Mouse (Mus musculus) midbrain, embryonic 15.5 days (tissue): ENCODE data around the gene Tead2. TPM values are rescaled to one million over a fixed set of nuclear protein-coding genes. Genes with fewer than 3 reads are reported as not detected.
A peak's percentile ranks its signal among the peaks of the same experiment; 100 is the strongest.

Experiments
- ATAC-seq: fragments of 200-750 bp; cut with Nextera tagmentation; replicated peaks from 2 replicates; pipeline ENCODE4 v1.8.0; 2017; ENCODE audit warnings: moderate TSS enrichment
- H3K27ac ChIP-seq: fragments of 300-500 bp; sonication (generic); 2 replicates; pipeline ENCODE4 v1.5.1; 2015; ENCODE audit warnings: mild to moderate bottlenecking, inconsistent platforms
- H3K27me3 ChIP-seq: fragments of 300-500 bp; sonication (generic); replicated peaks from 2 replicates; pipeline ENCODE4 v1.6.1; 2015; ENCODE audit warnings: inconsistent platforms
- H3K36me3 ChIP-seq: fragments of 300-500 bp; sonication (generic); replicated peaks from 2 replicates; pipeline ENCODE4 v1.6.1; 2015; ENCODE audit warnings: inconsistent platforms
- H3K4me1 ChIP-seq: fragments of 300-500 bp; sonication (generic); 2 replicates; pipeline ENCODE4 v1.6.1; 2015; ENCODE audit warnings: inconsistent platforms
- H3K4me2 ChIP-seq: fragments of 300-500 bp; sonication (generic); 2 replicates; pipeline ENCODE4 v1.6.1; 2015; ENCODE audit warnings: inconsistent platforms, mild to moderate bottlenecking, moderate library complexity
- H3K4me3 ChIP-seq: fragments of 300-500 bp; sonication (generic); 2 replicates; pipeline ENCODE4 v1.5.1; 2015; ENCODE audit warnings: mild to moderate bottlenecking, inconsistent platforms
- H3K9ac ChIP-seq: fragments of 300-500 bp; sonication (generic); 2 replicates; pipeline ENCODE4 v1.6.1; 2015; ENCODE audit warnings: mild to moderate bottlenecking, inconsistent platforms
- H3K9me3 ChIP-seq: fragments of 300-500 bp; sonication (generic); 2 replicates; pipeline ENCODE4 v1.6.1; 2016; ENCODE audit warnings: inconsistent platforms
- WGBS: fragments of 180-500 bp; shearing (Covaris S2); methylation state at CpG from one replicate; pipeline ENCODE4 v1.1.7; 2015; ENCODE audit warnings: mixed read lengths; 5-methylcytosine and 5-hydroxymethylcytosine counted together
- polyA plus RNA-seq: library from polyadenylated mRNA; unstranded; fragments of >200 nt; fragmentation: Nextera tagmentation; extraction: Ambion mirVana; gene quantifications from 2 replicates; pipeline ENCODE4 v1.2.1, GENCODE M21; 2015

The Tead2 gene
- polyA plus RNA-seq, 1 experiment from 2014 or later = 45.7 TPM

DNA sequence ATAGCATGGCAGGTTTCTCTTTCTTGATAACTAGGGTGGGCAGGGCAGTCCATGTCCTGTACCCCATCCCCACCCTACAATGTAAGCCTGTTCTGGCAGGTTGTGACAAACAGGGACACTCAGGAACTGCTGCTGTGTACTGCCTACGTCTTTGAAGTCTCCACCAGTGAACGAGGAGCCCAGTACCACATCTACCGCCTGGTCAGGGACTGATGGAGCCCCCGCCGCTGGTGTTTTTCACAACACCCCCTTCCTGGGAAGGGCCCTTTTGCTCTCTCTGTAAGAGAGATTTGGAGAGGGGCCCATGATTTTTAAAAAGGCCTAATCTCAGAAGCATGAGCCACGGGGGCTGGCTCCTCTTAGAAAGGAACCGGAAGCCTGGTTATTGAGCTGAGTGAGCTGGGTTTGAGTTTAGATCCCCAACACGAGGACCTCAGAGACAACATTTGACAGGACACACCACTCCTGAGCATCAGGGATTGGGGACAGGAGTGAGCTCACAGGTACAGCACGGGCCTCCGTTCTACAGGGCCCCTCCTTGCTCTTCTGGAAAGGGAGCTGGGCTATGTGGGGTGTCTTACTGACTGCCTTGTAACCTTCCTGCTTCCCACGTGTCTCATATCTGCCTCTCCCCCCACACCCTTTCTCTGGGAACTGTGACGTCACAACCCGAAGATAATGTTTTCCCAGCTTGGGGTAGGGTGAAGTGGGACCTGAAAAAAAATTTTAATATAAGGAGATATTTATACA is 17.3 kb downstream of the Tead2 start:
- H3K4me2 ChIP-seq = no peak overlapping the region
- 0 out of 2 replicates have a peak, but pooled peaks cover 14% of the 10 kb centered on the region for H3K27me3 ChIP-seq
- no peak overlapping the region for H3K9ac ChIP-seq
- H3K4me3 ChIP-seq = no peak overlapping the region
- H3K27ac ChIP-seq = no peak overlapping the region
- H3K9me3 ChIP-seq = no peaks in the 10 kb centered on the region
- peaks cover 16% of the 10 kb centered on the region for H3K4me1 ChIP-seq
- ATAC-seq = no peak
- H3K36me3 ChIP-seq = no peaks in the 10 kb centered on the region
- WGBS = 71% methylated on average over 13 of the region's 13 CpGs

DNA sequence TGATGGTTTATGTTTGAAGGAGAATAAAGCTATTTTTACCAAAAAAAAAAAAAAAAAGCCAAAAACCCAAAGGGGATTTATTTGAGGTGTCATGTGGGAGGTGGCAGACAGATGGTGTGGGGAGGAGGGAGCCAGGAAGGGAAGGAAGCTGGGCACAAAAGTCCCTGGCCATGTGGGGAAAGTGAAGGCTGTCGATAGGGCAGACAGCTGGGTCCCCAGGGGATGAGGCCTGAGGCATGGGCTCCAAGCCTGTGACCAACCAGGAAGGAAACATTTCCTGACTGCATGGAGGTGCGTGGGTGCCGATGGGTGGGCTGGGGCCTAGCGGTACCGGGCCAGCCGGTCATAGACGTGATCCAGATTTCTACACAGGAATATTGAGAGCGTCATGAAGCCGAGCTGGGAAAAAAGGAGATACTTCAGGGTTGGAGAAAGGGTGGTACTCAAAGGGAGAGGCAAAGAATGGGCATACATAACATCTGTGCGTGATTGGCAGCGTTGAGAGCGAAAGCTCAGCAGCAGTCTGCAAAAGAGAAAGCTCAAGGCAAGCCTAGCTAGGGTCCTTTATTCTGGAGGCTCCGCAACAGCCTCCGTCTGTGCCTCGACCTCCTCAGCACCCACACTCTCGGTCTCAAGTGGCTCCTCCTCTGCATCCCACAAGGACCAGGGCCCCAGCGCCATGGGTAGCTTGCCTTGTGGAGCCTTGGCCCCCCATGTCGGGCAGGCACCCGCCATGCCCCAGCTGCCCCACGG is 18.2 kb downstream of the Tead2 start:
- H3K27me3 ChIP-seq = 0 out of 2 replicates have a peak, but pooled peaks cover 17% of the 10 kb centered on the region
- WGBS = 25% methylated on average over 20 of the region's 20 CpGs
- no peak overlapping the region for H3K27ac ChIP-seq
- H3K4me3 ChIP-seq = no peak overlapping the region
- no peak for ATAC-seq
- H3K9me3 ChIP-seq = no peaks in the 10 kb centered on the region
- H3K36me3 ChIP-seq = no peaks in the 10 kb centered on the region
- no peak overlapping the region for H3K9ac ChIP-seq
- peaks cover 16% of the 10 kb centered on the region for H3K4me1 ChIP-seq
- peak overlapping the region; percentile 23; the same call in 1 of the 2 replicates for H3K4me2 ChIP-seq

DNA sequence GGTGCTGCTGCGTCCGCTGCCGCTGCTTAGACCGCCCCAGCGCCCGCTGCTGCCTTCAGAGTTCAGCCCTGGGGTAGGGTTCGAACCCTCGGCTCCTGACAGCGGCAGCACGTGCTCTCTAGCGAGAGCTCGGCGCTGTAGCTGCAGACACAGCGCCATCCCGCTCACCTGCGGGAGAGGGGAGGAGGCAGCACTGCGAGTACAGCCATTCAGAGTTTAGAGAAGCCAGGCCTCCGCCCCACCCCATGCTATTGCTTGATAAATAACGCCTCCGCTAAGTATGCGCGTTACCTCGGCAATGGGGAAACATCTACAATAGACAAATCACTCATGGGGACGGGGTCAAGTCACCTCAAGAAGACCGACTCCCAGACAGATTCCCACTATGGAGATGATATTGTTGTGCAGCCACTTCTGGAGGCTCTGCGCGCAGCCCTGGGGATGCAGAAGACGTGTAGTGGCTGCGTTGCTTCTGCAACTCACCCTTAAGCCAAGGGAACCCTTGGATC is 18.8 kb downstream of the Tead2 start:
- ATAC-seq = no peak
- Histone ChIP-seq H3K4me1 (peaks cover 16% of the 10 kb centered on the region), H3K36me3 (no peaks in the 10 kb centered on the region), H3K27me3 (0 out of 2 replicates have a peak, but pooled peaks cover 22% of the 10 kb centered on the region), H3K27ac (no peak overlapping the region), H3K4me2 (peak overlapping the region; percentile 23; the same call in 1 of the 2 replicates), H3K9ac (no peak overlapping the region), H3K4me3 (no peak overlapping the region), H3K9me3 (no peaks in the 10 kb centered on the region)
- WGBS = 9% methylated on average over 29 of the region's 29 CpGs

DNA sequence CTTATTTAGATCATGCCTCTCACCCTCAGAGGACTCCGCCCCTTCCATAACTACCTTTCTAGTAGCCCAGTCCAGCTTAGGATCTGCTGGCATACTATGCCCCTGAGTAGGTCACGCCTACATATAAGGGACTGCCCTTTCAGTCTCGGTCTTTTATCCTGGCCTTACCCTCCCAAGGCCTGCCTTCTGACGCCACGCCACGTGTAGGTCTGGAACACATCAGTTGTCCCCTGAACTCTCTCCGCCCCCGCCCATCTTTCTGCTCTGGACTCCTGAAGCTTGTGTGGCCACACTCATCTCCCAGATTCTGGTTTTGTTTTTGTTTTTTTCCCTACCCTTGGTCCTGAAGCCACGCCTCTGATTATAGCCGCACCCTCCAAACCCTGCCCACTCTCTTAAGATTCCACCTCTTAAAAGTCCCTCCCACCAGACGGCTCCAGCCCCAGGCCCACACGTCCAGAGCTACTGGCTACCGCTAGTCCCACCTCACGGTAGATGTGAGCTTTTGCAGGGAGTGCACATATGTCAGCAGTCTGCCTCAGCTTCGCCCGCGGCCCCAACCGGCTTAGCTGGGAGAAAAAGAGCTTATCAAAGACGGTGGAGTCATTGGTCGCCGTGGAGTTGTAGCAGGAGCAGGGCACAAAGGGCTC is 19.5 kb downstream of the Tead2 start:
- H3K9ac ChIP-seq = no peak overlapping the region
- 6% methylated on average over 21 of the region's 21 CpGs for WGBS
- peak; percentile 79 for ATAC-seq
- no peaks in the 10 kb centered on the region for H3K36me3 ChIP-seq
- H3K27ac ChIP-seq = peak overlapping the region; percentile 39
- H3K4me2 ChIP-seq = peak overlapping the region; percentile 27
- no peak overlapping the region for H3K4me3 ChIP-seq
- 0 out of 2 replicates have a peak, but pooled peaks cover 22% of the 10 kb centered on the region for H3K27me3 ChIP-seq
- no peaks in the 10 kb centered on the region for H3K9me3 ChIP-seq
- H3K4me1 ChIP-seq = peaks cover 16% of the 10 kb centered on the region

DNA sequence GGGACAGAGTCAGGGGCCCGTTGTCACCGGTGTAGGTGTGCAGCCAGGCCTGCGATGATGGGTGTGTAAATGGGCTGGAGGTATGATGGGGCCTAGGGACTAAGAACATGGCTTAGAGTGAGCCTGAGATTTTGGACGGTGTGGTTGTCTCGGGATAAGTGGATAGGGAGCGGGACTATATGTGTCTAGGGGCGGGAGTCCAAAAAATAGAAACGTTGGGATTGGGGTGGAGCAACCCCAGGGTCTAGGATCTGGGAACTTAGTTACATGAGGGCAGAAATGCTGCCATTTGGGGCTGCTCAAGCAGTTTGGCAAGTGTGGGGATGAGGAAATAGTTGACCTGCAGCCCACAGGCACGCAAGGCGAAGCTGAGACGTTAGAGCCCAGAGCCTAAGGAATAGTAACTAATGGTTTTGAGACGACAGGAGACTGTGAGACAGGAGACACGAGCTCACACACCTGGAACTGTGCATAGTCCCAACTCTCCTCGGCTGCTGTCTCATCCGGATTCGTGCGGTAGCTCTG is 20.2 kb downstream of the Tead2 start:
- H3K9me3 ChIP-seq = no peaks in the 10 kb centered on the region
- peak overlapping the region; percentile 27; the same call in 1 of the 2 replicates for H3K4me2 ChIP-seq
- no peak for ATAC-seq
- peaks cover 20% of the 10 kb centered on the region for H3K4me1 ChIP-seq
- WGBS = 32% methylated on average over 17 of the region's 17 CpGs
- peak overlapping the region; percentile 39 for H3K27ac ChIP-seq
- H3K9ac ChIP-seq = no peak overlapping the region
- no peak overlapping the region for H3K4me3 ChIP-seq
- no peaks in the 10 kb centered on the region for H3K36me3 ChIP-seq
- H3K27me3 ChIP-seq = 0 out of 2 replicates have a peak, but pooled peaks cover 22% of the 10 kb centered on the region

DNA sequence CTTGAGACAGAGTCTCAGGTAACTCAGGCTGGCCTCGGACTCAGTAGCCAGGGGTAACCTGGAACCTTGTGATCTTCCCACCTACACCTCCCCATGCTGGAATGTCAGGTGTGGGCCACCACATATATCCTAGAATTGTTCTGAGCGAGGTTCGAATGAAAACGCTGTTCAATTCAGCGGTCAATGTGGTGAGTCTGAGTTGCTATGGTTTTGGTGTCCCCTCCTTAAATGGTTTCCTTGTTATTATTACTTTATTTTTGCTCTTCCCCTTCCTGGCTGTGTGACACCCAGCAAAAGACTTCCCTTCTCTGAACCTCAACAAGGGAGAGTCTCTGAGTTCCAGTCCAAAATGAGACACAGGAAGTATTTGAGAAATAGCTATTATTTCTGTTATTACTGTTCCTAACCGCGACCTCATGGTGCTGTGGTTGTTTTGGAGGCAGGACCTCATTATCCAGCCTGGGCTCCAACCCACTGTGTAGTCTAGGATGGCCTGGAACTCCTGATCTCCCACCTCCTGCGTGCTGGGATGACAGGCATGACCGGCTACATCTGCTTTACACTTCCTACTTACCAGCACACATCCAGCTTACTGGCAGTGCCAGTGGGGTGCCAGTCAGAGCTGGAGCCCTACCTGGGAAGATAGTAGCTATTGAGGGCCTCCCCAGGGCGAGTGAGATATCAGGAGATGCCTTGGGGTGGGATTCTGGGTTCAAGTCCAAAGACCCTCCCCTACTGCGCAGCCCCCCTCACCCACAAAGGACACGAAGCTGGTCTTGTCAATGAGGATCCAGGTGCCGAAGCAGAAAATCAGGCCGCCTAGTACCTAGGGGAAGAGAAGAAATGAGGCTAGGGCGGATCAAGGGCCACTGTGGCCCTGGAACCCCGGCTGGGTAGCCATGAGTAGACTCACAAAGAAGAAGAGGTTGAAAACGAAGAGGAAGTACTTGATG is 22.5 kb downstream of the Tead2 start:
- H3K4me2 ChIP-seq = no peak overlapping the region
- no peak overlapping the region for H3K9ac ChIP-seq
- peaks cover 25% of the 10 kb centered on the region for H3K4me1 ChIP-seq
- H3K27me3 ChIP-seq = peaks cover 27% of the 10 kb centered on the region; the same call in 1 of the 2 replicates
- ATAC-seq = no peak
- H3K36me3 ChIP-seq = no peaks in the 10 kb centered on the region
- no peak overlapping the region for H3K27ac ChIP-seq
- WGBS = 75% methylated on average over 17 of the region's 17 CpGs
- H3K4me3 ChIP-seq = no peak overlapping the region
- H3K9me3 ChIP-seq = no peaks in the 10 kb centered on the region

DNA sequence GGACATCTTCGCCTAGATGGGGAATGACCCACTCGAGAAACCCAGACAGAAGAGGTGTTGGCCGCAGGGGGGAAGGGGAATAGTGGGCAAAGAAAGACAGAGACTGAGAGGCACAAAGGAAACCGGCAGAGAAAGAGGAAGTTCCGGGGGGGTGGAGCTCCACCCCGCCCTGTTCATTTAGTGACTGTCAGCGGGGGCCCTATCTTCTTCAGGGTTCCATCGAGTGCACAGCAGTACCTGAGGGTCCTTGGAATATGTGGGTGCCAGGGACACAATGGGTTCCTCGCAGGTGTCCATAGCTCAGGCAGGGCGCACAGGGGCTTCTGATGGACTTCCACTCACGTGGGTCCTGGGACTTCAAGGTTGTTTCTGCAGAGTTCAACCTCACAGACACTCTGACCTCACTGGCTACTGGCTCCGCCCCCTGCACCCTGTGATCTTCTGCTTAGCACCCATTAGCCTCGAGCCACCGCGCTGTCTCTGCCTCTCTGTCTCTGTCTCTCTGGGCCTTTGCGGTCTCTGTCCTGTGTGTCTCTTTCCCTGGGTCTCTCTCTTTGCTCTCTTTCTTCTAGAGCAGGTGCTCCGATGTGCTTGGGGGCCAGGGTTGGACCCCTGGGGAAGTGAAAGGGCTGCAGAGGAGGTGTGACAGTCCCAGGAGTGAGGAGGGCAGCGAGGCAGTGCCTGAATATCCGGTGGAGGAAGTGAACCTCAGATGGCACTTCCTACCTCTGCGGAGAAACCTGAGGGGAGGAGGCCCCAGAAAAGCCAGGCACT is 23.4 kb downstream of the Tead2 start, which contains the start of gene Cd37:
Gene Cd37 (minus strand): TSS at position 393 of the 774 bp plus-strand sequence.
- H3K4me3 ChIP-seq = no peak within 1 kb of the TSS
- no peaks in the 10 kb centered on the region for H3K36me3 ChIP-seq
- 43% methylated on average over 20 of the region's 20 CpGs for WGBS
- ATAC-seq = no peak
- H3K27me3 ChIP-seq = peaks cover 24% of the 10 kb centered on the region; the same call in 1 of the 2 replicates
- H3K4me1 ChIP-seq = peaks cover 21% of the 10 kb centered on the region
- no peaks in the 10 kb centered on the region for H3K9me3 ChIP-seq
- no peak within 1 kb of the TSS for H3K27ac ChIP-seq
- H3K4me2 ChIP-seq = no peak within 1 kb of the TSS
- H3K9ac ChIP-seq = no peak within 1 kb of the TSS

DNA sequence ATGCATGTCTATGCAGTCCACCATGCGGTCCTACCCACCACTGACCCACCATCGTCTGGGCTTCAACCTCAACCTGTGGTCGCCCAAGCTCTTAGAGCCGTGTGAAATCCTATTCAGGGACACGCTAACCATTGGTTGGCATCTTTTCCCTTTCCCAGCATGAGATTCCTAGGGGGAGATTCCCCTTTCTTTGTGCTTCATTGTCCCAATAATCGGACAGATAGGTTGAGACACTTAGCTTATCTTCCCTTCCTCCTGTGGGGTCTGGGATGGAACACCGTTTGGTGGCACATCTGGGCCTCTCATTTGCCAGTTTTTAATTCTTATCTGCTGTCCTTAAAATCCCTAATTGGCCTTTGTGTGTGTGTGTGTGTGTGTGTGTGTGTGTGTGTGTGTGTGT is 24.6 kb downstream of the Tead2 start:
- H3K27ac ChIP-seq = no peak overlapping the region
- peaks cover 11% of the 10 kb centered on the region for H3K4me1 ChIP-seq
- no peak for ATAC-seq
- no peak overlapping the region for H3K9ac ChIP-seq
- 61% methylated on average over 7 of the region's 7 CpGs for WGBS
- H3K27me3 ChIP-seq = peaks cover 20% of the 10 kb centered on the region; the same call in 1 of the 2 replicates
- no peaks in the 10 kb centered on the region for H3K9me3 ChIP-seq
- H3K4me3 ChIP-seq = no peak overlapping the region
- H3K4me2 ChIP-seq = peak overlapping the region; percentile 87; the same call in 1 of the 2 replicates
- H3K36me3 ChIP-seq = no peaks in the 10 kb centered on the region

DNA sequence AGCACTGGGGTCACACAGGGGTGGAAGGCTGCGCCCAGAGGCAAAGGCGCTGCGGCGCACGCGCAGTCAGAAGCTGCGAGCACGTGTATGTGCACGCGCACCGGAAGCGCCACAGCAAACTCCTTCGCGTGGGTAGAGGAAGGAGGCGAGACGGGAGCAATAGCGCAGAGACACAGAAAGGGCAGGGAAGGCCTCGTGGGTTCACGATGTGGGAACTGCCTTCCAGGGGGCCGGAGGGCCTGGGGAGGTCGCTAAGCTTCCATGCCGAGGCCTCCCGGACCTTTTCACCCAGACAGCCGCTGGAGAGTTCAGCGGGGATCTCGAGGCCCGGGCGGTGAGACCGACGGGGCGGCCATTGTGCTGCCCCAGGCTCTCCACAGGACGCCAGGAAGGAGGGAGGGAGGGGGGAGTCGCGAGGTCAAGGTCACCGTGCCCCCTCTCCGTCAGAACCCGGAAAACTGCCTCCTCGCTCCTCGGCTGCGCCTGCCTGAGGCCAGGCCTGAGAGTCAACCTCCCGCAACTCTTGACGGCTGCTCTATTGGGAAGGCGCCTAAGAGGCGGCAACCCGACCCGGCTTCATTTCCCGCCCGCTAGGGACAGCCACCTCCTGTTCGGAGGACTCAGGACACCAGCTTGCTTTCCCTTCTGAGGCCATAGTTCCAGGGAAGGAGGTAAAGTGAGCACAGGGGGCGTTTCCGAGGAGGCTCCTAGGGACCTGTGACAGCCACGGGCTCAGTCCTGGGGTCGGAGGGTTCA is 25.3 kb downstream of the Tead2 start, which contains the start of gene Slc6a16:
Gene Slc6a16 (plus strand): TSS at position 453 of the 756 bp plus-strand sequence.
- peak within 1 kb of the TSS; percentile 21 for H3K9ac ChIP-seq
- H3K9me3 ChIP-seq = no peaks in the 10 kb centered on the region
- H3K27me3 ChIP-seq = peaks cover 20% of the 10 kb centered on the region; the same call in 1 of the 2 replicates
- H3K36me3 ChIP-seq = no peaks in the 10 kb centered on the region
- peak within 1 kb of the TSS; percentile 87 for H3K4me2 ChIP-seq
- H3K4me1 ChIP-seq = peaks cover 9% of the 10 kb centered on the region
- WGBS = 7% methylated on average over 52 of the region's 53 CpGs
- no peak within 1 kb of the TSS for H3K27ac ChIP-seq
- peak within 1 kb of the TSS; percentile 41 for H3K4me3 ChIP-seq
- ATAC-seq = peak; percentile 66; the same call in 1 of the 2 replicates

DNA sequence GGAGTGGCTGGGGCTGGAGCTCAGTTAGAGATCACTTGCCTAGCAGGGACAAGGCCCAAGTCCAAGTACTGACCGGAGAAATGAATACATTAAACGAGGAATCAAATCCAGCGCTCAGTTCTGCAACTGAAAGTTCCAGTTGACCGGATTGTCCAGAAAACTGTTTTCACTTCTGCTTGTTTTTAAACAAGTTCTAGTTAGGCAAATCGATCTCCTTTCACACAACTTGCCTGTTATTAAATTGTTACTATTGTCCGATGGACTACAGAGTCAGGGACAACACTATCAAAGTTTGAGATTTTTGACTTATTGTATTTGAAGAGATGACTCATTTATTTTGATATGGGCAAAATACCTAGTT is 25.8 kb downstream of the Tead2 start:
- 75% methylated on average over 6 of the region's 6 CpGs for WGBS
- H3K36me3 ChIP-seq = no peaks in the 10 kb centered on the region
- peaks cover 9% of the 10 kb centered on the region for H3K4me1 ChIP-seq
- ATAC-seq = no peak
- H3K27ac ChIP-seq = no peak overlapping the region
- H3K4me3 ChIP-seq = peak overlapping the region; percentile 41
- H3K9me3 ChIP-seq = no peaks in the 10 kb centered on the region
- peak overlapping the region; percentile 21 for H3K9ac ChIP-seq
- H3K27me3 ChIP-seq = peaks cover 20% of the 10 kb centered on the region; the same call in 1 of the 2 replicates
- peak overlapping the region; percentile 87 for H3K4me2 ChIP-seq
